Mouse (Mus musculus) lung, postnatal 4 days (tissue): ENCODE data around the gene 9430097D07Rik.

Experiments
- DNase-seq, 2 experiments: peaks; one replicate each; pipeline ENCODE4 v3.0.0; 2021

Gene 9430097D07Rik

GRCm38 (mm10) chr2:32534061-32534732 lies 41.3 kb downstream of the 9430097D07Rik start:
- peak; percentile 68 to 69 for DNase-seq

- DNase-seq: no peak
Measured at GRCm38 (mm10) chr2:32533163-32533562, 42.3 kb downstream of the 9430097D07Rik start.

GRCm38 (mm10) chr2:32530479-32530878 lies 45.0 kb downstream of the 9430097D07Rik start:
- DNase-seq: no peak

GRCm38 (mm10) chr2:32528326-32528725 lies 47.2 kb downstream of the 9430097D07Rik start:
- no peak for DNase-seq

DNA sequence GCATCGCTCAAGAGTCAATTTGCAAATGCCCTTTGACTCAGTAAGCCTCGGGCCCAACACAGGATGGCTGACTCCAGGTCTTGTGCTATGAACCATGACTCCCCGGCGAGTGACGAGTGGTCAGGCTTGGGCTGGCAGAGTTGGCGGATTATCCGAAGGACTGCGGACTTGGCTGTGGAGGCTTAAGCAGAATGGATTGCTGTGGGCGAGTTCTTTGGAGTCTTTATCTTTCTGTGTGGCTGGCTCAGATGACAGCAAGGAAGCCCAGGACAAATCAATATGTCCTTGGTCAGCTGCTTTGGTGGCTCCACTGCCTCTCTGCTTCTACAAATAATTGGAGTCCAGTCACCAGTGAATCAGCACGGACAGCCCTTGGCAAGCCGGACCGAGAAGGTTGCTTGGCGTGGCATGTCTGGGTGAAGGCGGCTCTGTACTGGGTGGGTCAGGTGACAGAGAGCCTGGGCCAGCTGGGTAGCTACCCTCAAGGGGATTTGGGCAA lies 48.0 kb downstream of the 9430097D07Rik start:
- no peak for DNase-seq

GRCm38 (mm10) chr2:32525816-32526215 lies 49.7 kb downstream of the 9430097D07Rik start:
- no peak for DNase-seq

GRCm38 (mm10) chr2:32524536-32525031 lies 50.9 kb downstream of the 9430097D07Rik start:
- no peak for DNase-seq
